Mouse (Mus musculus) spleen, adult 2 months (tissue): ENCODE measurements around the gene Pdia6.

Experiments used
- CTCF ChIP-seq: fragments of 200-500 bp; IDR thresholded peaks from 2 replicates; pipeline ENCODE4 v1.5.1; 2011; ENCODE audit warnings: mild to moderate bottlenecking, inconsistent platforms; ENCODE audit not compliant: insufficient read depth, insufficient read length, insufficient replicate concordance; ENCODE audit errors: extremely low read depth
- POLR2A ChIP-seq: fragments of 200-500 bp; IDR thresholded peaks from 2 replicates; pipeline ENCODE4 v1.6.1; 2011; ENCODE audit warnings: low read depth, low read length, inconsistent platforms

DNA sequence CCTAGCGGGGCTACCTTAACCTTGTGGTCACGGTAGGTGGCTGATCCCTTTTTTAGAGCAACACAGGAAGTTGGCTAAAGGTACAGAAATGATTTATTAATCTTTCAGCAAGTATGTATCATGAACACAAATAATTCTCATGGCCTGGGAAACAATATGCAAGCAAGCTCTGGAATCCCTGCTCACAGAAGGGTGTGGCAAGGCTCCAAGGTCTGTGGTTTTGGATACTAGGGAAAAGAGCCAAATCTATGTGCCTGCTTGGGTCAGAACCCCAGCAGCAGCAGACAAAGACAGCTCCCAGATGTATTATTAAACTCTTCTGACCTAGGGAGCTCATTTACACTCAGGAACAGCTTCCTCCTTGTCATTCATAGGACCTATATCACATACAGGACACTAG lies 22.7 kb downstream of the Pdia6 start:
- no peak for TF ChIP-seq POLR2A
- TF ChIP-seq CTCF, result no peak
